Mouse (Mus musculus) kidney, adult 9 months (tissue): Measurements from ENCODE around the gene Tmem176a.

ENCODE experiments used
- DNase-seq: peaks from one replicate; pipeline ENCODE4 v3.0.0; 2022

Gene Tmem176a

DNA sequence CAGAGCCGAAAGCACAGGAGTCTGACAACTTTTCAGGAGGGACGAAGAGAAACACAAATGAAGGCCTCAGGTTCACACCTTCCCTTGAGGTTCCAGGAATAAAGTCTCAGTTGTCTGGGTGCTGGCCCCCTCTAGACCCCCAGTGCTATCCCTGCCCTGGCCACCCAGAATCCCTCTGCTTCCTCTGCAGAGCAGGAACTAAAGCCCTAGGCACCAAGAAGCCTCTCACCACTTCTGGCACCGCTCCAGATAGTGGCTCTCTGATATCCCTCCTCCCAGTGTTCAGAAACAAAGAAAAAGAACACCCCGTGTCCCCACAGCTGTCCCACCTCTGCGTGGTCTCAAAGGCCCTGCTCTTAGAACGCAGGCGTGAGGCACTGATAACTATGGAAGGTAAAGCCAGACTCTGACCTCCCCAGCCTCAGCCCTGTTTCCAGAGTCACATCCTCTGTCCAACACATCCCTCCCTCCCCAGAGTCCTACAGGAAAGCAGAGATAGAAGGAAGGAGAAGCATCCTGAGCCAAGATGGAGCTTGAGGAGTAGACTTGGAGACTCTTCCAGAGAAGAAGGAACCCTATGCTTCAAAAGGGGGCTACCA, at the start of gene Tmem176a:
Gene Tmem176a (plus strand): TSS at position 549 of the 599 bp plus-strand sequence.
- DNase-seq = peak; percentile 59

DNA sequence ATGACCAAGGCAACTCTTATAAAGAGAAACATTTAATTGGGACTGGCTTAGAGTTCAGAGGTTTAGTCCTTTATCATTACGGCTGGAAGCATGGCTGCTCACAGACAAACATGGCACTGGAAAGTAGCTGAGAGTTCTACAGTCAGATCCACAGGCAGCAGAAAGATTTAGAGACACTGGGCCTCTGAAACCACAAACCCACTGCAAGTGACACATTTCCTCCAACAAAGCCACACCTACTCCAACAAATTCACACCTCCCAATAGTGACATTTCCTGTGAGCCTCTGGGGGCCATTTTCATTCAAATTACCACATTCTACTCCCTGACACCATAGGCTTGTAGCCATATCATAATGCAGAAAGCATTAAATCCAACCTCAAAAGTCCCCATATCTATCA, 38.8 kb upstream of the Tmem176a start:
- DNase-seq = no peak

DNA sequence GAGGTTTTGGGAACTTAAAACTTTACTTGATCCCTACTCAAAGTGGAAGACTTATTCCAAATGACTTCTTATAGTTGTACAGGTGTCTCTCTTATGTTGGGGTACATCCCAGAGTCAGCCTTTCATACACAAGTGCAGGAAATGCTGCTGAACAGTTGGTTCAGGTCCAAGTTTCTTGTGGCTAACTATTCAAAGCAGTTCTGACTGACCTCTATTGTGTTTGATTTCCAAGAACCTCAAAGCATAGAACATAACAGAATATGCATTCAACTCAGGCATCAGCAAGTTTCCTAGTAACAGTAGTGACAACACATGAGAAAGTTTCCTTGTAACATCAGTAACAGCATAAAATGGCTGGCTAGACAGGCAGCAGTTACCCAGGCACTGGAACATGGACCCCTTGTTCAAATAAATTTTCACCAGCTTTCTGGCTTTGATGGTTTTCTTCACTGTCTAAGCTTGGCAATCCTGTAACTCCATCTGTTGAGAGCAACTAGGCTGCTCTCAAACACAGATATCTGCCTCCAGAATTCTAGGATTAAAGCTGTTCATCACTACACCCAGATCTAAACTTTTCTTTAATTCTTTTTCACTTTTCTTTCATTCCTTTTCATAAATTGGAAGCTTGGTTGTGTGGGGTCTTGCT, 37.2 kb upstream of the Tmem176a start:
- no peak for DNase-seq

DNA sequence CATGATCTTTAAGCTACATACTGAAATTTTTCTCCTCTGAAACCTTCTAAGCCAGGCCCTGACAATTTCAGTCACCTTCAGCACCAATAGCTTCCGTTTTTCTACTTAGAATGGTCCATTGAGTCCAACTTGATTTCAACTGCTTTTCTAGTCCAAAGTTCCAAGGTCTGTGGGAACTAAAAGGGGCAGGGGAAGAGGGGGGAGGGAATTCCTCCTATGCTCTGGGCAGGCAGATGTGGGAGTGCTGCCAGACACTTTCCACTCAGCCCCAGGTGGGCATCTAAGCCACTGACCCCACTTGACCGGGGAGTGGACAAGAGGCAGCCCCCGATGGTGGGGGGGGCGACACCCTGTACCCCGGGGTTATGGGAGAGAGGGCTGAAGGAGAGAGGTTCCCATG, 36.4 kb upstream of the Tmem176a start:
- peak; percentile 80 for DNase-seq

DNA sequence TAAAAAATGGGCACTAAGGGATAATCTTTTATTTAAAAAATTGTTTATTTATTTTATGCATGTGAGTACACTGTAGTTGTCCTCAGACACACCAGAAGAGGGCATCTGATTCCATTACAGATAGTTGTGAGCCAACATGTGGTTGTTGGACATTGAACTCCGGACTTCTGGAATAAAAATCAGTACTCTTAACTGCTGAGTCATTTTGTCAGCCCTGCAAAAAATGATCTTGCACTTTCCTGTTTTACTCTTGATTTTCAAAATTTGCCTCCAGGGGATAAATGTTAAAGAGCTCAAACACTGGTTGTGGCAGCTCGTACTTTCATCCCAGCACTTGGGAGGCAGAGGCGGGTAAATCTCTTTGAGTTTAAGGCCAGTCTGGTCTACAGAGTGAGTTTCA, 34.0 kb upstream of the Tmem176a start:
- DNase-seq = peak; percentile 54

DNA sequence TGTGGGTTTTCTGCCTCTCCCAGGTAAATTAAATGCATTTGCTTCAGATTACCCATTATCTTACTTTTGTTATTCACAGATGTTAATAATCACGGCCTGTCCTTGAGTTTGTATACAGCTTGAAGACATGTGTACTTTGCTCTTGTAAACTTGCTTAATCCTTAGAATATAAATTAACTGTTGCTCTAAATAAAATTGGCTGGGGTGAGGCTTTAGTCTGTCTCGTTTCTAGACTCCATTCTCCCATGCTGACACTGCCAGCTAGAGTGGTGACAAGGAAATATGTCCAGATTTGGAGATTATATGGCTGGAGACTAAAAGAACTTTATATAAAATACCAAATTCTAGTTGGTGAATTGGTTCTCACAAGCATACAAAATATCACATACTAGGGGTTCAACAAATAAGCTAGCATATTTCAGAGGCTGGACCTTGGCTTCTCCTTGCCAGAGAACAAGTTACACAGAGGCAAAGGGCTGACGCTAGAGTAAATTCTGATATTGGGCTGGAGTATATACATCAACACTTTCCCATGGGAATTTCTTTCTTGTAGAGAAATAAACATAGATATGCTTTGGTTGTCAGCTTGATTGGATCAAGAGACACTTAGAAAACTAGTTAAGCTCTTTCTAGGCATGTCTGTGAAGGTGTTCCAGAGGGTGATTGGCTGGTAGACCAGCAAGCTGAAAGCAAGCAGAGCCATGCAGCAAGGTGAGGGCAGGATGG, 31.1 kb upstream of the Tmem176a start:
- DNase-seq = no peak

DNA sequence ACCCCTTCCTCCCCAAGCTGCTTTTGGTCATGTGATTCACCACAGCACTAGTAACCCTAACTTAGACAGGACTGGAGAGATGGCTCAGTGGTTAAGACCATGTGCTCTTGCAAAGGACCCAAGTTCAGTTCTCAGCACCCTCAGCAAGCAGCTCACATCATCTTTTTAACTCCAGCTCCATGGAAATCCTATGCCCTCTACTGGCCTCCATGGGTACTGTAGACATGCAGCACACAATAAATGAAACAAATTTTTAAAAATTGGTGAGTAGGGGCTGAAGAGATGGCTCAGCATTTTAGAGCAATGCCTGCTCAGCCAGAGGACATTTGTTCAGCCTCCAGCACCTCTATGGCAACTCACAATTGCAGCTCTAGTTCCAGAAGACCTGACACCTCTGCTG, 25.7 kb upstream of the Tmem176a start:
- no peak for DNase-seq

DNA sequence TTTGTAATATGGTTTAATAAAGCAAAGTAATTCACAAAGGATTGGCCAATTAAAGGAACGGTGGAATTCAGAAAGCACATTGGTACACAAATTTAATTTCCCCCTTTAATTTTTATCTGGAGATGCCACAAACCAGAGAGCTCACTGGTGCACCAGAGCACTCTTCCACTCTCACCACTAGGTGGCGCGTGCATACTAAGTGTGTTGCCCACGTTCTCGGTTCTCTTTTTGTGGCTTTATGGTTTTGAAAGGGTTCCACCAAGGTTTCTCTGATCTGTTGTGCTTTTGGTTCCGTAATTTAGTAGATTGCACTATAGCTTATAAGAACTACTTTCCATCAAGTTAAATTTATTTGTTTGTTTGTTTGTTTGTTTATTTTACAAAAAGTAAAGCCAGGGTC, 22.9 kb upstream of the Tmem176a start:
- peak; percentile 87 for DNase-seq

DNA sequence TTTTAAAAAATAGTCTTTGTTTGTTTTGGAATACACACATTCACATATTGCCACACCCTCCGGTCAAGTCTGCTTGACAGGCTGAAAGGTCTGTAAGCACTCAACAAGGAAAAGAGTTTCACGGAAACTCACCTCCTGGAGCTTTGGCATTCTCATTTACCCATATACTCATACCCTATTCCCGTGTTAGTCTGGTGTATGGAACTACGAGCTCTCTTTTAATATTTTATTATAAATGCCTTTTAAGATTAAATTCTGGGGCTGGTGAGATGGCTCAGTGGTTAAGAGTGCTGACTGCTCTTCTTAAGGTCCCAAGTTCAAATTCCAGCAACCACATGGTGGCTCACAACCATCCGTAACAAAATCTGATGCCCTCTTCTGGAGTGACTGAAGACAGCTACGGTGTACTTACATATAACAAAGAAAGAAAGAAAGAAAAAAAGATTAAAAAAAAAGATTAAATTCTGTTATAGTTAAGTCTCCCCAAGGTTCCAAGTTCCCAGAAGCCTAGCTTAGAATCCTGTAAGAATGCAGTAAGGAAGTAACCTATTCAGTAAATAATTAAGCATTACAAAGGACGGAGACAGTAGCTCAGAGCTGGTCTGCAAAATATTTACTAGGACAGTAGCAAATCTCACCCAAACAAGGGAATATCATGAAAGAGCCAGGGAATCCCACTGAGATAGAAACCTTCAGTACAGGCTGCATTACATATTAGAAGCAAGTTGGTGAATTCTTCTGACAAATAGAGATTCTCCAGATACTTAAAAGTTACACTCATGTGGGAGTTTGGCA, 18.5 kb upstream of the Tmem176a start:
- peak; percentile 85 for DNase-seq

DNA sequence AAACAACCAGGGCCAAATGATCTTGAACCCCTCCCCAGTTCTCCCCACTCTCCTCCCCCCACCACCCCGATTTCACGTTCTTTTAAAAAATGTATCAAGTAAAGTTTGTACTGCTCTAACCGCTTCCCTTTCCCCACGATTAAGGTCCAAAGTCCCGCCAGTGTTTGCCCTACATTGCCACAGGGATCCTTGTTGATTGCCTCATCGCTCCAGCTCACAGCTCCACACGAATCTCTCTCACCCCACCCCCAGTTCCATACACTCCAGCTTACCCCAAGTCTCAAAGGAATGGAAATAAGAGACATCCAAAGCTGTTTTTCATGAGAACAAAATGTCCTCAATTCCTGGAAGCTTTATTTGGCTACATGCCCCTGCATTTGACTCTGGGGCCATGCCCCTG, 15.7 kb upstream of the Tmem176a start:
- peak; percentile 78 for DNase-seq

DNA sequence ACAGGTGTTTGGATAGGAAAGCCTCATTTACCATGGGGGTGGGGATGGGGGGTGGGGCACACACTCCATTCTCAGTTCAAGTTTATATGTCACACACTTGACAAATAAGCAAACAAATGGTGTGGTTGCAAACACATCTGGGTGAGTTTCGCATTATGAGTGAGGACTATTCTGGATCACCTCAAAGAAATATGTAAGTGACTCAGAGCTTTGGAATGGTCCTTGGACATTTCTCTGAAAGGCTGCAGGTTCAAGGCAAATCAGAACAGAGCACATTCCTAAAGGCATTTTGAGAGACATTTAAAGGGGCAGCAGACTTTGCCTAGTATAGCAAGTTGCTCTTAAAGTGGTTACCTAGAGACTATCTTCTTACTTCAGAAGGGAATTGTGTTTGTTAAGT, 11.7 kb upstream of the Tmem176a start:
- DNase-seq = no peak

DNA sequence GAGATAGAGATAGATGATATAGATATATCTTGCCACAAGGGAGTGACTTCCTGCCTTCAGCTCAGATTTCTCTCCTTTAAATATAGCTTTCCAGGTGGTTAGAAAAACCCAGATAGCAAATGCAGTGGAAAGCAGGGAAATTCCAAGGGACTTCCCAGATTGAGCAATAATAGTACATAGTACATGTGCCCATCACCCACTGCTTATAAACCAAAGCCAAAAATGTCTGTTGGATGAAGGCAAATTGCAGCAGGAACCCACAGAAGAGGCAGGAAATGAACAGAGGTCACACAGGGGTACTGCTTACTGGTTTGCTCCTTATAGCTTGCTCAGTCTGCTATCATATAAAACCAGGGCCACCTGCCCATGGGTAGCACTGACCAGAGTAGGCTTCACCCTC, 11.1 kb upstream of the Tmem176a start:
- no peak for DNase-seq

DNA sequence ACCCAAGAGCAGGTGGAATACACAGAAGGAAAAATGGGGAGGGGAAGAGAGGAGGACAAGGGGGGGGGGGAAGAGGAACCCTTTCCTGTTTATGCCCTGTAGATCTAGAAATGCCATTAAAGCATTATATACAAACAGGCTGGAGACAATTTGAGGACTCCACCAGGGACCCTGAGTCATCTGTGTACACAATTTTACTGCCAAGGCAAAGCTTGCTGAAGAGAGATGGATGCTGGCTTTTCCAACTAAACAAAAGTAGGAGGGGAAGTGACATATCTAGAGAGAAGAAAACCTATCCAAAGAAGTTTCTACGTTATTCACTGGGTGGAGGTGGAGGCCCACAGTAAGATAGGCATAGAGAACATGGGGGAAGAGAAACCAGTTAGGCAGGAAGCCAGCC, 10.5 kb upstream of the Tmem176a start:
- no peak for DNase-seq

DNA sequence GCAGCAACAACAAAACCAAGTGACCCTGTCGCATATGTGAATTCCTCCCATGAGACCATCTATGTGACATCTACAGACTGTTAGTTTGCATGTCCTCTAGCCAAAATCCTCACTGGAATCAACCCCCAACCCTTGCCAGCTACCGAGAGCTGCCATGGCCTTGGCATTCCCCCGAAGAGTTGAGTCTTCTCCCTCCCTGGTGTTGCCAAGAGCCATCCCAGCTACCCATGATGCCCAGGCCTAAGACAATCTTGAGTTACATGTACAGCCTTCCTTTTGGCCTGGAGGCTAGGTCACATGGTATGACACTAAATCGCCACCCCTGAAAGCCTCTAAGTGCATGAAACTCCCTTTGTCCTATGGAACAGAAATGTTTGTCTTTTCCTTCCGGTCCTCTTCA, 9.6 kb upstream of the Tmem176a start:
- DNase-seq = no peak

DNA sequence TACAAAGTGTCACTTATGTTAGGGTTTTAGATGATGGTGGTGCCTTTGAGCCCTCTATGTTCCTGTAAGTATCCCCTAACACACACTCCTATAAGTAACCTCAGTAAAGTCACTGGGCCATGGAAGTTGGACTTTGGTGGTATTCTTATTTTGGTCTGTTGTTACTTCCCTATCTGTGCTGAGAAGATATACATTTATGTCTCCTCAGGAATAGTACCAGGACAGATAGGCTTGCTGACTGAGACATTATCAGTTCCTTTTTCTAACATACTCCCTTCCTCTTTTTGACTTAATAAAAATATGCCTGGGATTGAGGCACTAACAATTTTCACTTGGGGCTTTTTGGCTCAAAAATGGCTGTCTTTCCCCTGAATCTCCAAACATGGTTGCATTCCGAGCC, 8.3 kb upstream of the Tmem176a start:
- no peak for DNase-seq

DNA sequence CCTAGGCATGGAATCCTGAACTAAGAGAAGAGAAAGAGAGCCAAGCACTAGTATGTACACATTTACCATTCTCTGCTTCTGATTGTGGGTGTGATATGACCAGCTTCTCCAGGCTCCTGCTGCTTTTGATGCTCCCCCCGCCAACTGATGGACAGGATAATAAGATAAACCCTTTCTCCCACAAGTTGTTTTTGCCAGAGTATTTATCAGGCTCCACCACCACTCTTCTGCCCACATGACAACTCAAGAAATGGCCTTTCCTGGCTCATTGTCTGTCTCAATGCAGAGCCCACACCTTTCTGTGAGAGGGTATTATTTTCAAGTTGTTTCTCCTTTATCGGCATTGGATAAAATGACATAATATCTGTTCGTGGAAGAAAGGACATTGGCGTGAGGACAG, 7.2 kb upstream of the Tmem176a start:
- DNase-seq = no peak

DNA sequence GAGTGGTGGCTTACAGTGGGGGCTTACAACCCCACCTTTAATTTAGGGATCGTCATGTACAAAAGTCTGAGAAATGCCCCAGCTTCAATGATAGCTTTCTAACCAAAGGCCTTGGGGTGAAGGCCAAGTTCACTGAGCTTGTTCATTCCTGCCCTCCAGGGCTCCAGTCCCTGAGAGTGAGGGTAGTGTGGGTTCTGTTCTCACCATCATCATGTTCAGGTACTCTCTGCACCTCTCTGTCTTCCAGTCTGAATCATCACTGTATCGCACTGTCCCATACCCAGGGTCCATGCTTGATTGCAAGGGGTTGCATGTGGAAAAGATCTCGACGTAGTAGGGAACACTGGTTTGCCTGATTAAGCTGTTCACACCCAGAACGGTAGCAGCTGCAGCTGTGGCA, 5.5 kb upstream of the Tmem176a start:
- DNase-seq = no peak

DNA sequence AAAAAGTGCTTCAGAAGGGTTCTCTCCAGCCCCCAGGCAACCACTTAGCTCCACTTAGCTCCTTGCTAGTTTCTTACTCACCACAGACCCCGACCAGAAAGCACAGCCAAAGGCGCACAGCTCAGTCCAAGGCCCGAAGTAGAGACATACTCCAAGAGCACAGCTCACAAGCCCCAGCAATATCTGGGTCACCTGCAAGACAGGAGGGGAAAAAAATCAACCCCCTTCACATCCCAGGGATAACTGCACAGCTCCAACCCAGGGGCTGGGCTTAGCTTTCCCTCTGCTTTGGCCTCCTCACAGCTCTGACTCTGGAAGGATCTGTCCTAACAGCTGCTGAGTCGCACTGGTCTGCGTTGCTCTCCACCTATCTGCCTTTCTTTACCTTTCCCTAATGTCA, 4.6 kb upstream of the Tmem176a start:
- DNase-seq = no peak

DNA sequence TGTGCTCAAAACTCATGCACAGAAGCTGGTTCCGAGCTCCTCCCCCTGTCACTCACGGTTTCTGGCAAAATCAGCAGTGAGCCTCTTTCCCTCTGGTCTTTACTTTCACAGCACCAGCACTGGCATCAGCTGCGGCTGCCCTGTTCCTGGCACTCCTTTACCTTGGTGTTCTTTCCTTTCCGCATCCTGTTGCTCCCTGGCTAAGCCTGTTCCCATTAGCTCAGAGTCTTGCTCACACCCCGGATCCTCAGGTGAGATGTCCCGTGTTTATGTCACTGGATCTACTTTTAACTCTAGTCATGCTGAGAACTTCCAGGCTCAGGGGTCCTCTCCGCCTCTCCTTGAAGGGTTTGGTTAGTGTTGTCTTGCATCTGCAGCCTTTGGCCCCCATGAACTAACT, 3.2 kb upstream of the Tmem176a start:
- DNase-seq = no peak

DNA sequence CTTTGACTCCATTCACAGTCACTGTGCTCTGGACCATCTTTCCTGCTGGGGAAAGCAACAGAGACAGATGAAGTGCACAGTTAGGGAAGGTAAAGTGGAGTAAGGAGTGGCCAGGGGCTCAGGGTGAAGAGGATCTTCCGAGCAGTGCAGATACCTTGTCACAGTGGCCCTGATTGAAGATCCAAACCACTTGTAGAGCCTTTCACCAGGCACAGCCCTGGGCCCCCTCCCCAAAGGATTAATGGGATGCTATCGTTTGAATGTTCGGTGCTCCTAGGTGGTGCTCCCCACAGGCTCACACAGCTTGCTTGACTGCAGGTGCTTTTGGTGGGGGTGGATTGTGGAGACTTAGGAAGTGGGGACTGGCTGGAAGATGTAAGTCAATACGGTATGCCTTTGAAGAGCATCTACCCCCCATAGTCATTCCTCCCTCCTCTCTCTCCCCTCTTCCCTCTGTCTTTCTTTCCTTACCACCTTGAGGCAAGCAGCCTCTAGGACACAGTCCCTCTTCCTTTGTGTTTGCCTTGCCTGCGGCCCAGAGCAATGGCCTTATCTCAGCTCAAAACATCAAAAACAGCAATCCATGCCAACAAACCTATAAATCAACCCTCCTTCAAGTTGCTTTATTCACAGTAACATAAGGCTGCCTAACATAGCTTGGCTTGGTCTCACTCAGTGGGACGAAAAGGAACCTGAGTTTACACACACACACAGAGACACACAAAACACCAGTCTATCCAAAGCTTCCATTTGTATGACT, 2.2 kb upstream of the Tmem176a start:
- DNase-seq = no peak

DNA sequence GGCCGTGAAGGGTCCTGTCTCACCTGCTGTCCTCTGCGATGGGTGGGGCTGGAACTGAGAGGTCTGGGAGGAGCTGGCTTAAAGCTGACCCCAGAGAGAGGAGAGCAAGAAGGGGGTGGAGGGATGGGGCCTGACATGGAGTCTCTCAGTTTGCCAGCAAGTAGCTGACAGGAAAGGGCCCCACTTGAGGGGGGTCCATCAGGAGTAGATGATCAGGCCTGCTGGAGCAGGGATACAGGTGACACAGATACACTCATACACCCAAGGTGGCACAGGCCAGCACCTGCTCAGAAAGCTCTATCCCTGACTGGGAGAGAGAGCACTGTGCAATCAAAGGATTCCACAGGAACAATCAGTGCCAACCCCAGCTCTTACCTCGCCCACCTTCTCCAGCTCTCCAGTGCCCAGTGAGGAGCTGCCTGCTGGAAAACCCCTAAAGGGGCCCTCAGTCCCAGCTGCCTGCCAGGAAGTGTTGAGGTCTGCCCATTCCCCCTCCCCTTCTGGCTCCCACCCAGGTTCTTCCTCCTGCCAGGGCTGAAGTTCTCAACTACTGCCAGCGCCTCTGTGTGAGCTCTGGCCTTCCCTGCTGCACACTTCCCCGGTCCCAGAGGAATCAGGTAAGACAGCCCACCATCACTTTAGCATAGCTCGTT, 380 bp downstream of the Tmem176a start, which contains the start of gene Tmem176b:
Gene Tmem176b (minus strand): TSS at position 524 of the 653 bp plus-strand sequence.
- DNase-seq = peak; percentile 99
